Mouse (Mus musculus) left cerebral cortex, postnatal 36 days (tissue): ENCODE measurements at regions not wholly inside any gene's neighbourhood (a gene's known extent, or its start where the extent isn't known, plus 50 kb on each side); places are given as distances from the start of the nearest gene placed in this dataset.

Experiments used
- DNase-seq, 2 experiments: peaks; one replicate each; pipeline ENCODE4 v3.0.0; 2021 to 2022; ENCODE audit warnings: low spot score in 2 of 2, mixed read lengths in 1 of 2
- intact Hi-C: fragments of 180-260 bp; cut with DNase I; formaldehyde crosslinking; loops from one replicate; pipeline ENCODE4 v1.15.1; 2025

DNA sequence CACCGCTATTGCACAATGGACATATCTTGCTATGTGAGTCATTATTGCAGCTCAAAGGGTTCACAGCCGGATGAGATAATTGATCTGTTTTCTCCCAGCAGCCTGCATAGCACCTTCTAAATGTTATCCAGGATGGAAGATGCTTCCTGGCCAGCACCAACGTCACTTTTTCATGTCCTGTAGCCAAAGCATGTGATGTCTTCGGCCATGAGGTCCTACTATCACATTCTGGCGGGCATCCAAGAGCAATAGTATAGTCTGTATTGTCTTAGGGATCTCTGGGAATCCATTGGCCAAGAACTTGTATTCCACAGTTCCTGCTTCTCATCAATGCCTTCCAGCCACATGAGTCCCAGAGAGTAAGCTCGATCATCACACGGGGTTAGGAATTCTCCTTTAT is 70.6 kb downstream of the Npy start:
- DNase-seq, result no peak
- intact Hi-C loops, result no loop called here

DNA sequence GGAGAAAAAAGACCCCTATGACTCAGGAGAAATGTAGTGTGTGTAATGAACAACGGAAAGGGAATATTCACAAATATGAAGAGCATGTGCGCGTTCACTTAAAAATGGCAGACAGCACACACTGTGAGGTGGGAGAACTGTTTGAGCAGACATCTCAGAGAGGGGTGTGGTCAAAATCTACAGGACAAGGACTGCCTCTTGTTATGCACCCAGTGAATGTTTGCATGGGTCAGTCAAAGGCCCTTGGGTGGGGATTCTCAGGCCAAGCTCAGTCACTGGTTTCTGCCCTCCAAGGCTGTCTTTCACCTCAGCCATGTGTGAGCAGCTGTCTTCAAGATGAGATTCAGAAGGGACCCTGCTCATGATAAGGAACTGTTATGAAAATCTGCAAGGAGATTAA is 76.6 kb downstream of the Npy start:
- intact Hi-C loops, result loop anchor here (2.0 kb wide), 1 partner anchor 20 kb away; no protein-coding TSS in a partner anchor
- no peak for DNase-seq

DNA sequence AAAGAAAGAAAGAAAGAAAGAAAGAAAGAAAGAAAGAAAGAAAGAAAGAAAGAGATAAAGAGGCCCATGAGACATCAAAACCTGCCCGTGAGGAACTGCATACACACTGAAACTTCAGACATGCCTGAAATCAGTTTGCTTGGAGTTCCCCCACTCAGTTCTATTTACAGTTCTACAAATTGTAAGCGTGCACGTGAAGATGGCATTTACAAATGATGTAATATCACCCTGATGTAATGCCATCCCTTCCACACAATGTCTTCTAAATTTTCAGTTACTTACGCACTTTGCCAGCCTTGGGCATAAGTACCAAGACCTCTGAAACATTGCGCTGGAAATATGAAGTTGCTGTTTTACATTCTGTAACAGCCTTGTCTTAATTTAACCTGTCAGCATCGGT is 79.0 kb downstream of the Npy start:
- intact Hi-C loops, result no loop called here
- no peak for DNase-seq

DNA sequence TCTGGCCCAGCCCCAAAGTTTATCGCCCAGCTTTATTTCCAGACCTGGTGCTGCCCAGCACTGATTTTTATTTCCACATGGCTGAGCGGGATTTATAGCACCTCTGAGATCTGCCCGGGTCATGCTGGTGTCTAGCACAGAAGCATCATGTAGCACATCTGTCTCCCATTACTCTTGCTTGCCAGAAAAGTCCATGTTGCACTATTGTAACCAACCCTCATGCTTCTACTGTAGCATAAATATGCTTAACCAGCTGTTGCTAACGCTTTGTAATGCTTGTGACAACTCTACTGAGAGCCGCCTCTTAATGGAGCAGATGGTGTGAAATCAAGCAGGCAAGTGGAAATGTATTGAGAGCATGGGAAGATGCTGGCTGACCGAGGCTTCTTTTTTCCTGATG is 81.5 kb downstream of the Npy start:
- intact Hi-C loops, result no loop called here
- DNase-seq, result no peak

DNA sequence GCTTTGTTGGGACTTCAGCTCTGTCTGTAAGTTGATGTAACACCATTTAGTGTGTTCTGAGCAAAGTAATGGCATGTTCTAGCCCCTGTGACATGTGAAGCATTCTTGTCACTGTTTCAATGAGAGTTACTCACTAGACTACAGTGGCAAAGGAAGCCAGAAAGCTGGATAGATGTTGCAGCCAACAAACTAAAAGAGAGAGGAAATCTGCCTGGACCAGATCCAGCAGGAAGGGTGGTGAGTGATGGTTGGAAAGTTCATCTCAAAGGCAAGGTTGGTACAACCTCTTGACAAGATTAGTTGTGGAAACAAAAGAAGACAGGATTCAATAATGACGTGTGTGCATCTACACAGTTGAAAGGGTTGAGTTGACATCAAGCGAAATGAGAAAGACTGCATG is 83.9 kb downstream of the Npy start:
- intact Hi-C loops, result no loop called here
- DNase-seq, result no peak

DNA sequence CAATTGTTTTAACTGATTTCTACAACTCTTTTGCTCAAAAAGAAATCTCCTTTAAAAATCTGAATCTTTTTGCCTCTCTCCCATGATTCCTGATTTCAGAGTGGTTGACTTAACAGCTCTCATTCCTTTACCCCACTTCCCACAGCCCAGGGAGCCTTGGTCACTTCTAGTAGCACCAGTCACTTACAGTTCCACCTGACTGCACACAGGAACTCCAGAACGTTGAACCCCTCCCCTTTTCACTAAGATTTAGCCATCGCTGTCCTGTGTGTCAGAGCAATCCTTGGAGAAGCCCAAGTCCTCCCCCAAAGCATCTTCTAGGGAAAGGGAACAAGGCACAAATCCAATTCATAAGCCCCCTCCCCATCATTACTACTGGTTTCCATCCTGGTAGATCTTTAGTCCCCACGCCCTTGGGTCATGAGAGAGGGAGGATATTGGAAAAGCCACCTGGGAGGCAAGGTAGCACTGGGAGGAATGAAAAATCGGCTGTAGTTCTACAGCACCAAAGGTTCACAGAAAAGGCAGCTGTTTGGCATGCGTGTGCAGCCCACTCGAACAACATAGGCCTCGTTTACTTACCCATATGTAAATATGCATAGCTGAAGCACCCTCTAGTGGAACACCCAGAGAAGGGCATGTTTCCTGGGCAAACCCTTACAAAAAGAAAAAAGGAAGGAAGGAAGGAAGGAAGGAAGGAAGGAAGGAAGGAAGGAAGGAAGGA is 96.7 kb downstream of the Npy start:
- peak; percentile 8 to 12 for DNase-seq

DNA sequence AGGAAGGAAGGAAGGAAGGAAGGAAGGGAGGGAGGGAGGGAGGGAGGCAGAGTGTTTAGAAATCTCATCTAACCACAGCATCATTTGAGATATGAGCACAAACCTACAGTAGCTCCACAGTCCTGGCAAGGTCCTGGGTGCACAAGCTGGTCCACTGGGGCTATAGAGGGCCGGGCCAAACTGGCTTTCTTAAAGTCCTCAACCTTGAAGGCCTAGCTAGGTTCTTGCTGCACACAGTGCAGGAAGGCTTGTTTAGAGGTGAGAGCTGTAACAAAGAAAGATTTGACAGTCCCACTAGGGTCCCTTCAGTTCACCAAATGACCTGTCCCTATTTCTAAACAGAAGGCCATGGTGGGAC is 97.3 kb downstream of the Npy start:
- DNase-seq, result no peak
- intact Hi-C loops, result loop anchor here (2.0 to 5.0 kb wide), 2 partner anchors 202 to 401 kb away; no protein-coding TSS in a partner anchor

More for the DNA sequence above, 96.7 kb downstream of the Npy start:
- intact Hi-C loops, result loop anchor here (2.0 kb wide), 1 partner anchor 400 kb away; no protein-coding TSS in a partner anchor

DNA sequence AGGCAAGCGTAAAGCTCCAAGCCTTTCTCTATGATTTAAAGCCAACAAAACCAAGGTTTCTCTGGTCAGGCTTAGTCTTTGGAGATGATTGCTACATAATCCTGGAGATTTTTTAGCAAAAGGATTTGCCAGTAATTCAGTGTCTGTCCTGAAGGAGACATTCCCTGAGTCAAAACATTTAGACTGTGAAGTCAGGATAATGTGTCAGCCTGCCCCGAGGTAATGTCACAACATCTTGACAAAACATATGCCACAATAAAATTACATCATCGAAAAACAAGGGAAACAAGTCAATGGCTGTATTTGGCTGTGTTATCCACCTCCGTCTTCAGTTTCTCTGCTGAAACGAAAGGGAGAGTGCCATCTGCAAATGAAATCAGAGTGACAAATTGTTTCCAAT is 101.8 kb downstream of the Npy start:
- DNase-seq, result no peak
- intact Hi-C loops, result loop anchor here (5.0 kb wide), 1 partner anchor 207 kb away; no protein-coding TSS in a partner anchor

DNA sequence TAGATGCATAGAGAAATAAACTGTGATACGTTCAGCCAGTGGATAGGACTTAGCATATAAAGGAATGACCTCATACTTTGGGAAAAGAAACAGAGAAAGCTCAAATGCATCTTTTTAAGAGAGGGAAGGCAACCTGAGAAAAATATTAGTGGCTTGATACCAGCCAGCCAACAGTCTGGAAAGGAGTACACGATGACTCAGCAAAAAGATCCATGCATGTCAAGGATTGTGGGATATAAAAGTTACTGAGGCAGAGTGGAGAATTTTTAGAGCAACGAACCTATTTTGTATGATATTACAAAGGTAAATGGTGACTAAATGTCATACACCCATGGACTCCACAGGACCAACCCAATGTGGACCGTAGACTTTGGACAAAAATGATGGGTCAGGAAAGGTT is 105.6 kb downstream of the Npy start:
- intact Hi-C loops, result no loop called here
- DNase-seq, result no peak

DNA sequence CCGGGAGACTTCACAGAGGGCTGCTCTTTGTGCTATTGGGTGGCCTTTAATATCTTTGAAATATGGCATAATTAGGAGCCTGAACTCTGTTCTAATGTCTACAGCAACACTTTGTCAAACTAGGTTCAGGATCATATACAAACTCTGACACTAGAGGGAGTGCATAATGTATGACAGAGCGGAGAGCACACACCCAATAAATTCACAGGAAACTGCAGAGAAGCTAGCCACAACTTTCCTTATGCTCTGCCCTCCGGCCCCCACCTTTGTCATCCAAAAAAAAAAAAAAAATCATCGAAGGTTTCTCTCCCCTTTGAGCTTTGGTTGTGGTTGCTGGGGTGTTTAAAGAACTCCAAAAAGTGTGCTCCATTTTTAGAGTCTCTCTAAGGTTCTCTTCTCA is 107.6 kb downstream of the Npy start:
- DNase-seq, result no peak

DNA sequence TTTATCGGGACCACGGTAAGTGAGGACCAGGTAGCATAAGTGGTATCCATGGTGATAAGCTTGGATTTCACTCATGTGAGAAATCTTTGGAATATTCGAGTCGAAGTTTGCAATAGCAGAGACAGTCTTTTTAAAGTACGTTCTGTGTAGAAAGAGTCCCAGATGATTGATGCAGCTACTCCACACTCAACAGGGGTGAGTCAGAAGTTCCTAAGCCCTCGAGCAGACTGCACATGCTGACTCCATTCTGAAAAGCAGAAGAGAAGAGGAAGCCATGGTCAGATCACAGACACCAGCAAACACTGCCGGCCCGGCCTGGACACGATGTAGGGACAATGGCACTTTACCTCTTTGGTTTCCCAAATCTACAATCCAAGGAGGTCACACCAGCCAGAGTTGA is 120.6 kb downstream of the Npy start:
- intact Hi-C loops, result no loop called here
- no peak for DNase-seq

More for the DNA sequence above, 107.6 kb downstream of the Npy start:
- intact Hi-C loops, result loop anchor here (5.0 to 10.0 kb wide), 3 partner anchors 182 to 615 kb away; partner anchors contain the start of gene Mpp6

DNA sequence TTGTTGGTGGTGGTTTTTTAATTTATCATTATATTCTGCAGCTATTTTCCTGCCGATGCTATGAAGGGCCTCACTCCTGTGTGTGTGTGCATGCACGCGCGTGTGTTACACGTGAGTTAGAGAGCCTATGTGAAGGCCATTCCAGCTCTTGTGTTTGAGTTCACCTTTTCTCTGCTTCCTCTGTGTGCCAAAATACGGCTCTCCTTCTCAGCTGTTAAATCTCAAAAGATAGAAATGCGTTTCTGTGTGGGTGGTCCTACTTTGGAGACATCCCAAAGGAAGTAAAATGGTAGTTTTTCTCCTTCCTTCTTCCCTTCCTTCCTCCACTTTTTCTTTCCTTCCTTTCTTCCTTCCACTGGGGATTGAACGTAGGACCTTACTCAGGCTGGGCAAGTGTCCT is 136.4 kb downstream of the Npy start:
- DNase-seq, result no peak

DNA sequence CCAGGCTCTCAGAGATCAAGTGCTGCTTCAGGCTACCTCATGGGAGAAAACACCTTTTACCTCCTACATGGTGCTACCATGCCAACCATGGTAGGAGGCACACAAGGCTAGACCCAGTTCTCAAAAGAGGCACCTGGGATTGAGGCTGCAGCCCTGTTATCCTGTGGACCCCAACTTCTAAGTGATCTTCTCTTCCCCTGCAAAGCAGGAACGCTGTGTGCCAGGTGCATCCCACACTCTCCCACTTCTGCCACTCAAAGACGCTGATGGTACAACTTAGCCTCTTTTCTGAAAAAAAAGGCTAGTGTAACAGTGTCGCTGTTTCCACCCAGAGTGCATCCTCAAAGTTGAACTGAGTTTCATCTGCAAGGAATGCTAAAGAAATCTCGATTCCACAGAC is 138.7 kb downstream of the Npy start:
- intact Hi-C loops, result no loop called here
- no peak for DNase-seq

More for the DNA sequence above, 136.4 kb downstream of the Npy start:
- intact Hi-C loops, result no loop called here

DNA sequence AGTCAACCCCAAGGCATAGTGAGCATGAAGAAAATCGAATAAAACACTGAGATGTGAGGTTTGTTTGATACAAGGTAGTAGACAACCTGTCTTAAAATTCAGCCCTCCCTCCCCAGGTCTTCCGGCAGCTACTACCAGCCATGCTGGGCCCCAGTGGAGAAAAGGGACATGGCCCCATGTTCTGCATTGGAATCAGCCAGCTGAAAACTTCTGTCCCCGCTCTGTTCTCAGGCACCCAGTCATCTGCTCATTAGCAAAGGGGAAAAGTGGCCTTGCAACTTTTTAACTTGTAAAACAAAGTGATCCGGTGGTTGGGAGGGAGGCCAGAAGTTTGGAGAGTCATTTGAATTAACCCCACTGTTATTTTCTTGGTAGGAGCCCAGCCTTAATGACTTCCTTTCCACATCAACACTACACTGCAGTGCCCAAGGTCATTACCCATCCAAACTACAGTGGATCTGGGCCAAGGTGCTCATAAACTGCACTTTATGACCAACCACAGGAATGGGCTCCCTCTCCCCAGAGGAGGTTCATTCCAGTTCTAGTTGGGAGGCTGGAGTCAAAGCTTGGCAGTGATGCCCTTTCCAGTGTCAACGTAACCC is 143.5 kb downstream of the Npy start:
- intact Hi-C loops, result no loop called here
- DNase-seq, result no peak

DNA sequence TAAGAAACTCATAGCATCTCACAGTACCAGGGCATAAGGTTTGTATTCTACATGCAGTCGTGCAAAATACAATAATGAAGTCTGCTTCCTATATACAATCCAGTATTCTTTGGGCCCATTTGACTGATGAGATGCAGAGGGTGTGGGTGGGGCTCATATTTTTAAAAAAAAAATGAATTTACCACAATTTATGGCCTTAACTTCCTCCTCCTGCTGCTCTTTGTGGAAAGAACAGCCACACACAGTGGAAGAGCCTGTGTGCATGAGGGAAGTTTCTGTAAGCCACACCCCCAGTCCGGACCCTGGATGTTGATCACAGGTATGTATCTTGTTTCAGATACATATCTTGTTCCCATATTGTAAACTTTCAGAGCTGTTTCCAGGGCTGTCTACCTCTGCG is 143.5 kb upstream of the Mpp6 start:
- intact Hi-C loops, result no loop called here
- DNase-seq, result no peak

DNA sequence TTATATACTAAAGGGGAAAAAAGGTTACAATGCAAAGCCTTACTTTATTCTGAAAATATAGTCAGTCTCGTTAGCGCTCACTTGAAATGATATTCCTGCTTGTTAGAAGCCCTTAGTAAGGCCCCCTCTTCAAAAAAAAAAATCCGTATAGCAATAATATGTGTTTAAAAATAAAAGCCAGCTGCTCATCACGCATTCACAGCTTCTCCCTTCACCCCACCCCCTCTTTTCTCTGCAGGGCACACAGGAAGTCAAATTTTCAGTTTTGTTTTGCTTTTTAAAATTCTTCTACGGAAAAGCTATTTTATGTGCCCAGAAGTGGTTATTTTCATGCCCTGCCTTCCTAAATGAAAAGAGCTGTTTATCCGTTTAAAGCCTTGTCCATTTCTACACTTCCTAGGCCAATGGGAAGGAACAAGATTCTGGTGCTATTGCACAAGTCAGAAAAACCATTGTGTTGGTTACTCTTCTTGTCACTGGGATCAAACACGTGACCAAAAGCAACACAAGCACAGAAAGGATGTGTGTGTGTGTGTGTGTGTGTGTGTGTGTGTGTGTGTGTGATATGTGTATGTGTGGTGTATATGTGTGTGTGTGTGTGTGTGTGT is 136.7 kb upstream of the Mpp6 start:
- DNase-seq, result no peak
- intact Hi-C loops, result no loop called here

DNA sequence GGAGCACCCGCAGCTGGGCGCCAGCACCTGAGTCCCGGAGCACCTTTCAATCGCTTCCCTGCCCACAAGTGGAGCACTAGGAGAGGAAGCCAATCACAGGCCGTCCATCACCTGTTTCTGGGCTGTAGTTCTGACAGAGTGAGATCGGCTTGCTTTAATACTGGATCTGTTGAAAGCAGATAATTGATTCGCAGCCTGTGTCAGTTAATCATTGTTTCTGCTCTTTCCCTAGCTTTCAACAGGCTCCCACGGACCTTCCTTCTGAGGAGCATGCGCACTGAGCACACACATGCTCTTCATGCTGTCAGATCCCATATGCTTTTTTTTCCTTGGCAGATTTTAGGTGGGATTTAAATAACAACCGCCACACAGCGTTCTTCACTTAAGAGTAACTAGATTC is 132.3 kb upstream of the Mpp6 start:
- intact Hi-C loops, result loop anchor here (5.0 kb wide), 1 partner anchor 130 kb away; no protein-coding TSS in a partner anchor

DNA sequence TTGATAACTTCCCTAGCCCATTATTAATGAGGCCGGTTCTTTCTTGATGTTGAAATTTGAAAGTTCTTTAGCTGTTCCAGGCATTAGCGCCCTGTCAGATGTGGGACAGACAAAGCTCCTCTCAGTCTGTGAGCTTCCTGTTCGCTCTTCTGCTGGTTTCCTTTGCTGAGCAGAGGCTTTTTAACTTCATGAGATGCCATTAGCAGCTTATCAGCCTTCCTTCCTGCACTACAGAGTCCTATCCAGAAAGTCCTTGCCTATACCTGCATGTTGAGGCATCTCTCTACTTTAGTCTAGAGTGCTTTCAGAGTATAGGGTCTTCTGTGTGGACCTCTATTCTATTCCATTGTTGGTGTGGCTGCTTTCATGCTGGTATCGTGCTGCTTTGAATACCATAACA is 126.3 kb upstream of the Mpp6 start:
- intact Hi-C loops, result no loop called here
- DNase-seq, result no peak

More for the DNA sequence above, 132.3 kb upstream of the Mpp6 start:
- peak; percentile 24 to 39 for DNase-seq

DNA sequence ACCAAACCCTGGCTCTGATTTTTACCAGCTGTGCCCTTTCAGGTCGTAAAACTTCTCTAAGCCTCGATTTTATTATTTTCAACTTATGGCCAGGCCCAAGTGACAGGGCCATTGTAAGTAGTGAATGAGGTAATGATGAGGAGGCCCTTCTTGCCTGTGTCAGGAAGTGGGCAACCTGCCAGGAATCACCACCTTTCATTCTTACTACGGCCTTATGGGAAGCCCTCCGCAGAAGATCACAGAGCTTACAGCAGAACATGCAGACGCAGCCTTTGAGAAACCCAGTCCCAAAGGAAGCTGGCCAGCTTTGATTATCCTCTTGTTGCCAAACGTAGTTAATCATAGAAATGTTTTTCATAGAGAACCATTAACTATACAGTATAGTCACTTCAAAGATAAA is 124.9 kb upstream of the Mpp6 start:
- intact Hi-C loops, result no loop called here

DNA sequence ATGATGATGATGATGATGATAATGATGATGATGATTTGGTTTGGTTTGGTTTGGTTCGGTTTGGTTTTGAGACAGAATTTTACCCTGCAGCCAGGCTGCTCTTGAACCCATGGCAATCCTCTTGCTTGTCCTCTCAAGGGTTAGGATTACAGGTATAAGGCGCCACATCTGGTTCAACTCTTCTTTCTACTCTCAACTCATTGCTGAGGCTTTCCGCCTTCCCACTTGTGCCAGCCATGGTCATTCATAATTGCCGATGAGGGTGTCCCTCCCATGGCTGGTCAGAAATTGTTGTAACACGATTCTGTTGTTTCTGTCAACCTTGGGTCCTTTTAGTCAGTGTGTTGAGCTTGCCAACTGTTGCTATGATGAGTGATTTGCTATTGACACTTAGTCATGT is 122.9 kb upstream of the Mpp6 start:
- DNase-seq, result no peak
- intact Hi-C loops, result no loop called here

More for the DNA sequence above, 124.9 kb upstream of the Mpp6 start:
- DNase-seq, result no peak
